Mouse (Mus musculus): ENCODE measurements around the gene Fam241a.
A peak's percentile ranks its signal among the peaks of the same experiment; 100 is the strongest.

Gene Fam241a

GRCm38 (mm10) chr3:127875509-127875908 is 20.6 kb downstream of the Fam241a start:
- DNase-seq (ENCODE audit: low read depth) = peak; percentile 59

GRCm38 (mm10) chr3:127875059-127875458 is 21.1 kb downstream of the Fam241a start:
- DNase-seq (ENCODE audit: low read depth) = peak; percentile 52

- DNase-seq (ENCODE audit: low read depth) = no peak
Observed at GRCm38 (mm10) chr3:127874254-127874883, 21.8 kb downstream of the Fam241a start.

- DNase-seq (ENCODE audit: low read depth) = no peak
Observed at GRCm38 (mm10) chr3:127871575-127871974, 24.5 kb downstream of the Fam241a start.

DNA sequence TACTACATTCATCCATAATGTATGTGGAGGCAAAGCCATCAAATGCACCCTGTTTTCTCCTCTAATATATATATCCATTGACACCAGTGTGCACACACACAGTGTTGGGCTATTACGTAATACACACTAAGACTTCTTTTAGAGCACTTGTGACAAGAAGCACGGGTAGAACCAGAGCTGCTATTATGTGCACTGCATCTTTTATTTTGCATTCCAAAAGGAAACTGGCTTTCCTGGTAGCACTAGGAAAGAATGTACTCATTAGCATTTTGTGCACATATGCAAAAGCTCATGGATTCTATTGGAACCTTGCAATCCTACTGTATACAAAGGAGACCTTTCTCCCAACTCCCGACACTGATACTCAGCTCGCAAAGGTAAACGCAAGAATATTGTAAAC is 27.2 kb downstream of the Fam241a start:
- no peak for DNase-seq (ENCODE audit: low read depth)

- DNase-seq (ENCODE audit: low read depth) = no peak
Observed at GRCm38 (mm10) chr3:127868046-127868758, 27.9 kb downstream of the Fam241a start.

DNA sequence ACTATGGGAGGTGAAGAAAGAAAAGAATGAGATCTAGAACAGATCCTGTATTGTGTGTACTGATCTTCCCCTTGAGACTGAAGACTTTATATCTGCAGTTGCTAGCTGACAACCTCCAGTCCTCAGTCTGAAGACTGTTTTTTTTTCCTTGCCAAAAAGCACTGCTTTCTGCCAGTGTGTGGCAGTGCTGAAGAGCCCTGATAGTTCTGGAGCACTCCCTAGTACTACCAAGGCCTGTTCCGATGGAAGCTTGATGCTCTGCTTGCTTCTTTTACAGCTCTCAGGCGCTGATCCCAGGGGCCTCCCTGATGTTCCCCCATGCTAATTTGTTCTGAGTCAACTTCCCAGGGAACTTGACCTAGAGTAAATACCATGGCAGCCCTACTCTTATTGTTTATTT is 31.9 kb downstream of the Fam241a start:
- no peak for DNase-seq (ENCODE audit: low read depth)

- DNase-seq (ENCODE audit: low read depth) = no peak
Observed at GRCm38 (mm10) chr3:127863571-127863970, 32.6 kb downstream of the Fam241a start.

DNA sequence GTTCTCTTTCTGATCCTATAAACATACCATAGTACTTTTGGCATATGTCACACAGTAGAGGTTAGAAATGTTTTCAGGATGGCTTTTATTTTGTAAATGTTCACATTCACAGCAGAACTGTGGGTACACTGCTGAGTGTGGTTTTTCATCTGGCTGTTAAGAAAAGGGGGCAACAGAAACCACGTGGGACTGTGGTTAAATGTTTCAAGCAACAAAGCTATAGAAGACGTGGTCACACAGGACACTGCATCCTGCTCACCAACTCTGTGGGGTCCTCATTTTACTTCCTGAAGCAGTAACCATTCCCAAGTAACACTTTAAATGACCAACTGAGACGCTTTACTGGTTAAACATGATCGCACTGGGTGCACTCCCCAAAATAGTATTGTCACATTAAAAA is 33.6 kb downstream of the Fam241a start:
- DNase-seq (ENCODE audit: low read depth) = no peak

- DNase-seq (ENCODE audit: low read depth) = no peak
Observed at GRCm38 (mm10) chr3:127861340-127861739, 34.8 kb downstream of the Fam241a start.

DNA sequence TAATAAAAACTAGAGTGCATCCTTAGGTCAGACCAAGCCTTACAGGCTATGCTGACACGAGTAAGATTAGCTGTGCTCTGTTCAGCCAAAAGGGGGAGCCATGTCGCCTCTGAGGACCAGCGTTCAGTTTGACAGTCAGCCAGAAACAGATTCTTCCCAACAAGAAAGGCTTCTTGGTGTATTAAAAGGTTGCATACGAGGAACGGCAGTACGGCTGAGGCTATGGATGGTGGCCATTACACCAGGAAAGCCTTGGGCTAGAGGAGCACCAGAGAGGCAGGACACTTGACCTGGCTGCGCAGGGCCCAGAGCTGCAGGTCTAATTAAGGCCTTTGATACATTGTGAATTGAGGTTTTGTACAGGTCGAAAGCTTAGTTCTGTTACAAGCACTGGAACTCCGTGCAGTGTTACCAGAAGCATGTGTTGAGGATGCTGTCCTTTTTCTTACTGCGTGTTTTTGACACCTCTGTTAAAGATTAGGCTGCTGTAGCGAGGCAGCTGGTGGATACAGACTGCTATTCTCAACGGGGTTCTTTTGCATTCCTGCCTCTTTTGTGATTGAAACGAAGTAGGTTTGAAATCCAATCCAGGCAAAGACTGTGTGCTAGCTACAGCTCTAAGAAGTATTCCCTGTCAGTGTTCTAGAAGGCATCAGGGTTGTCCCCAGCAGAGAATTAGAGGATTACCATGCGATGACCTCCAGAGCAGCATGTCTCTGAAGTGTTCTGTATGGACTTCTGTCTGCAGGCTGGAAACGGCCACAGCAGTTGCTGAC is 42.5 kb downstream of the Fam241a start:
- peak; percentile 78 for DNase-seq (ENCODE audit: low read depth)

- DNase-seq (ENCODE audit: low read depth) = no peak
Observed at GRCm38 (mm10) chr3:127852722-127853121, 43.4 kb downstream of the Fam241a start.

GRCm38 (mm10) chr3:127850776-127851646 is 45.1 kb downstream of the Fam241a start:
- DNase-seq (ENCODE audit: low read depth) = no peak

- DNase-seq (ENCODE audit: low read depth) = no peak
Observed at GRCm38 (mm10) chr3:127849922-127850321, 46.2 kb downstream of the Fam241a start.

DNA sequence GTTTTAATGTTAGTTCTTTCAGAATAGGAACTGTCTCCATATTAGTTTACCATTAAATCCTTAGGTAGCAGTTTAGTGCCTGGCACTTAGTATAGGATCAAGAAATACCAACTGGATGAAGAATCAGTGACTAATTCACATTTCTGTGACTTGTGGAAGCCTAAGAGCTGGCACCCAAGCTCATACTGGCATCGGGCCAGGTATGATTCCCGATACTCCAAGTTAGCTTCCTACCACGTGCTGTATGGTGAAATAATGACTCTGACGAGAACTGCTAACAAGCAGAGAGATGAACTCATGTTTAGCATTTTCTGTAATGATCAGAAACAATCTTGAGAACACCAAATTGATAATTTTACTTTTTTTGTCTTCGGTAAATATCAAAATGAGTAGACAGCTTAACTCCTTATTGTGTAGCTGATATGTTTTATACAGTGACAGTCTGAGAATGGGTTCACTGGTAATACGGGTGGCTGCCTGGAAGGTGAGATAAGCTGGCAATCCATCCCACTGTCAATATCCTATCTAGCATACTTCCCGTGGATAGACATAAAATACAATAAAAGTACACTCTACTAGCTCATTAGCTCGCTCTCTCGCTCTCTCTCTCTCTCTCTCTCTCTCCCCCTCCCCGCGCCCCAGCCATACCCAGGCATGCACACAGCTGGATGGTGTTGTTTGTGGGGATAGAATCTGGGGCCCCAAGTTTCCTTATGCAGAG is 47.9 kb downstream of the Fam241a start:
- no peak for DNase-seq (ENCODE audit: low read depth)

GRCm38 (mm10) chr3:127843941-127844327 is 52.2 kb downstream of the Fam241a start:
- no peak for DNase-seq (ENCODE audit: low read depth)

GRCm38 (mm10) chr3:127843324-127843940 is 52.7 kb downstream of the Fam241a start:
- no peak for DNase-seq (ENCODE audit: low read depth)

DNA sequence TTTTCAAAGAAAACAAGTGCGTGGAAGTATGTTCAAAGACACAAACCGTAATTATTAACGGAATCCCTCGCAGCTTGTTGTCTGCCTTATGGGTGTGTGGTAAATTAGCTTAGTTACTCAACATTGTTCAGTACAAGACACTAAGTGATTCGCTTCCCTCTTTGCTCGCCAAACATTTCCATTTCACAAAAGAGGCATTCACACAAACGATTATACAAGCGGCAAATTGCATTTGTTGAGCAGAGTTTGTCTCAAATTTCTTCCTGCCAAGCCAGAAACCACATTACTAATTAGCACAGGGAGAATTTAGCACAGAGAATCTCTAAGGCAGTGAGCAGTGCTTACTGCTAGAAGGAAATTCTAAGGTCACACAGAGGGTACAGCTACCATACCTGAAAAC is 54.2 kb downstream of the Fam241a start:
- no peak for DNase-seq (ENCODE audit: low read depth)

DNA sequence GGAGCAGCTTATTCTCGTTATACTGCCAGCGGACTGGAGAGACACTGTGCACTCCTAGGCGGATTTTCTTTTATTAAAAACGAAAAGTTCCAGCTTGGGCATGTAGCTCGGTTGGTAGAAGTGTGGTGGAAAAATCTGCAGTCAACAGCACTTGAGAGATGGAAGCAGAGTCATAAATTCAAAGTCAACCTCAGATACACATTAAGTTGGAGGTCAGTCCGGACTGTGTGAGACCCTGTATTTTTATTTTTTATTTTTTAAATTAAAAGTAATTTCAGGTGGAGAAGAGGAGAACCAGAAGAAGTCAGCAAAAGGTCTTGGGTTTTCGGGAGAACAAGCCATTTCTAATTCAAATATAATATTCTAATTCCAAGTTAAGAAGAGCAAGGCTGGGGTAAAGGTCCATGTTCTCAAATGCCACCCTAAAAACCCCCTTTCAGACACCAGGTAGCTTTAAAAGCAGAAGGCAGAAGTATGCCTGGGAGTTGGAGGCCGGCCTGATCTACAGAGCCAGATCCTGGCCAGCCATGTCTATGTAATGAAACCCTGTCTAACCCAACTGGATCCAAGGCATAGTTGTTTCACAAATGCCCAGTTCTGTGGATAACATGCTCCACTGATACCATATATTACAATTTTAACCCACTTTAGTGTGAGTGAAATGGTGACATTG is 58.0 kb downstream of the Fam241a start:
- DNase-seq (ENCODE audit: low read depth) = no peak

DNA sequence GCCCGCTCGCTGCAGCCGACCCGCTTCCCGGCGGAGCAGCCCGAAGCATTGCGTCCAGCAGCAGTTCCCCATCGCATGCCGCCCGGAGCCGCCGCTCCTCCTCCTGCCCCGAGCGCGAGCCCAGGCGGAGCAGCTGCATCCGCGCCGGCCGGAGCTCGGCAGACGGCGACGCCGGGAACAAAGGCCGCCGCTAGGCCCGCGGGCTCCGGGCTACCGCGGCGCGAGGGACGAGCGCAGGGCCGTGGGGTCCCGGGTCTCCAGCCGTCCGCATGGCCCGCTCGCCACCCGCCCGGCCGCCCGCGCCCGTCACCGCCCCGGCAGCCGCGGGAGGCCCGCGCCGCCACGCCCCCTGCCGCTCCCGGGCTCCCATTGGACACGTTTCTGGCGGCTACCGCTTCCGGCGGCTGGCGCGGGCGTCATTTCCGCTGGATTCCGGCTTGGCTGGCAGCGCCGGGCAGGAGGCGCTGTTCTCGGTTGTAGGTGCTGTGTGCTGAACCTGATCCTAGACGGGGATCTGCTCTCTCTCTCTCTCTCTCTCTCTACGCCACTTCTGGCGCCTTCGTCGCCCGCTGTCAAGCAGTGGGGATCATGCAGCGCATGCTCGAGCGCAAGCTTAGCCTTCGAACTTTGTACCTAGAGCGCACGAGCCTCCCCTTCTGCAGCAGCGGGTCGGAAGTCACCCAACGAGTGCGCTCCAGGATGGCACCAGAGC is 58.8 kb downstream of the Fam241a start, which contains the start of gene Ap1ar:
Gene Ap1ar, minus strand, starts transcription at position 370 of the 712 bp plus-strand sequence.
- DNase-seq (ENCODE audit: low read depth) = peak; percentile 96

Data from induced T-regulatory cell, adult 2 months (primary cell).